Mouse (Mus musculus): ENCODE data around the gene Sema6d. TPM values are rescaled to one million over a fixed set of nuclear protein-coding genes. Genes with fewer than 3 reads are reported as not detected.

Sema6d gene
- polyA plus RNA-seq, 1 experiment from 2014 or later, result 16.0 TPM

- Histone ChIP-seq H3K27ac (ENCODE audit: low read length) (0 out of 2 replicates have a peak overlapping the region, but pooled peaks have one; percentile 15), H3K4me2 (replicated peaks; ENCODE audit: low read depth, low read length) (no peak overlapping the region), H3K36me3 (ENCODE audit: control insufficient read depth, insufficient read depth, low read length) (no peaks in the 10 kb centered on the region), H3K9me3 (ENCODE audit: control insufficient read depth, low read depth, low read length) (no peaks in the 10 kb centered on the region), H3K9ac (replicated peaks; ENCODE audit: low read depth, low read length) (no peak overlapping the region), H3K4me3 (ENCODE audit: low read depth, low read length) (no peak overlapping the region), H3K27me3 (ENCODE audit: control insufficient read depth, insufficient read depth, low read length) (no peaks in the 10 kb centered on the region), H3K4me1 (ENCODE audit: control insufficient read depth, insufficient read depth, low read length) (peaks cover 11% of the 10 kb centered on the region; the same call in 1 of the 2 replicates)
- WGBS, result 31% methylated on average over 3 of the region's 3 CpGs
- ATAC-seq (ENCODE audit: insufficient number of reproducible peaks, insufficient read depth, low FRiP score, low read depth), result no peak
These were observed 371.6 kb downstream of the Sema6d start for GRCm38 (mm10) chr2:124461378-124461851.

GRCm38 (mm10) chr2:124465004-124465946 lies 375.5 kb downstream of the Sema6d start:
- WGBS, result 70% methylated on average over 8 of the region's 8 CpGs
- no peaks in the 10 kb centered on the region for H3K9me3 ChIP-seq (ENCODE audit: control insufficient read depth, low read depth, low read length)
- H3K36me3 ChIP-seq (ENCODE audit: control insufficient read depth, insufficient read depth, low read length), result no peaks in the 10 kb centered on the region
- no peak overlapping the region for H3K27ac ChIP-seq (ENCODE audit: low read length)
- no peak overlapping the region for H3K9ac ChIP-seq (replicated peaks; ENCODE audit: low read depth, low read length)
- H3K27me3 ChIP-seq (ENCODE audit: control insufficient read depth, insufficient read depth, low read length), result no peaks in the 10 kb centered on the region
- ATAC-seq (ENCODE audit: insufficient number of reproducible peaks, insufficient read depth, low FRiP score, low read depth), result no peak
- H3K4me3 ChIP-seq (ENCODE audit: low read depth, low read length), result no peak overlapping the region
- H3K4me1 ChIP-seq (ENCODE audit: control insufficient read depth, insufficient read depth, low read length), result peaks cover 19% of the 10 kb centered on the region
- no peak overlapping the region for H3K4me2 ChIP-seq (replicated peaks; ENCODE audit: low read depth, low read length)

GRCm38 (mm10) chr2:124467429-124467828 lies 377.7 kb downstream of the Sema6d start:
- Histone ChIP-seq H3K9ac (replicated peaks; ENCODE audit: low read depth, low read length) (no peak overlapping the region), H3K27ac (ENCODE audit: low read length) (peak overlapping the region; percentile 74), H3K4me1 (ENCODE audit: control insufficient read depth, insufficient read depth, low read length) (peaks cover 14% of the 10 kb centered on the region), H3K4me3 (ENCODE audit: low read depth, low read length) (no peak overlapping the region), H3K36me3 (ENCODE audit: control insufficient read depth, insufficient read depth, low read length) (no peaks in the 10 kb centered on the region), H3K27me3 (ENCODE audit: control insufficient read depth, insufficient read depth, low read length) (no peaks in the 10 kb centered on the region), H3K9me3 (ENCODE audit: control insufficient read depth, low read depth, low read length) (no peaks in the 10 kb centered on the region), H3K4me2 (replicated peaks; ENCODE audit: low read depth, low read length) (no peak overlapping the region)
- WGBS, result 45% methylated on average over 1 of the region's 1 CpGs
- peak; percentile 64; the same call in 1 of the 2 replicates for ATAC-seq (ENCODE audit: insufficient number of reproducible peaks, insufficient read depth, low FRiP score, low read depth)

GRCm38 (mm10) chr2:124470346-124471042 lies 380.7 kb downstream of the Sema6d start:
- H3K4me2 ChIP-seq (replicated peaks; ENCODE audit: low read depth, low read length), result no peak overlapping the region
- 48% methylated on average over 10 of the region's 10 CpGs for WGBS
- no peak; the same call in 1 of the 2 replicates for ATAC-seq (ENCODE audit: insufficient number of reproducible peaks, insufficient read depth, low FRiP score, low read depth)
- H3K27me3 ChIP-seq (ENCODE audit: control insufficient read depth, insufficient read depth, low read length), result no peaks in the 10 kb centered on the region
- H3K27ac ChIP-seq (ENCODE audit: low read length), result no peak overlapping the region
- no peak overlapping the region for H3K9ac ChIP-seq (replicated peaks; ENCODE audit: low read depth, low read length)
- no peak overlapping the region for H3K4me3 ChIP-seq (ENCODE audit: low read depth, low read length)
- peaks cover 19% of the 10 kb centered on the region for H3K4me1 ChIP-seq (ENCODE audit: control insufficient read depth, insufficient read depth, low read length)
- H3K36me3 ChIP-seq (ENCODE audit: control insufficient read depth, insufficient read depth, low read length), result no peaks in the 10 kb centered on the region
- no peaks in the 10 kb centered on the region for H3K9me3 ChIP-seq (ENCODE audit: control insufficient read depth, low read depth, low read length)

DNA sequence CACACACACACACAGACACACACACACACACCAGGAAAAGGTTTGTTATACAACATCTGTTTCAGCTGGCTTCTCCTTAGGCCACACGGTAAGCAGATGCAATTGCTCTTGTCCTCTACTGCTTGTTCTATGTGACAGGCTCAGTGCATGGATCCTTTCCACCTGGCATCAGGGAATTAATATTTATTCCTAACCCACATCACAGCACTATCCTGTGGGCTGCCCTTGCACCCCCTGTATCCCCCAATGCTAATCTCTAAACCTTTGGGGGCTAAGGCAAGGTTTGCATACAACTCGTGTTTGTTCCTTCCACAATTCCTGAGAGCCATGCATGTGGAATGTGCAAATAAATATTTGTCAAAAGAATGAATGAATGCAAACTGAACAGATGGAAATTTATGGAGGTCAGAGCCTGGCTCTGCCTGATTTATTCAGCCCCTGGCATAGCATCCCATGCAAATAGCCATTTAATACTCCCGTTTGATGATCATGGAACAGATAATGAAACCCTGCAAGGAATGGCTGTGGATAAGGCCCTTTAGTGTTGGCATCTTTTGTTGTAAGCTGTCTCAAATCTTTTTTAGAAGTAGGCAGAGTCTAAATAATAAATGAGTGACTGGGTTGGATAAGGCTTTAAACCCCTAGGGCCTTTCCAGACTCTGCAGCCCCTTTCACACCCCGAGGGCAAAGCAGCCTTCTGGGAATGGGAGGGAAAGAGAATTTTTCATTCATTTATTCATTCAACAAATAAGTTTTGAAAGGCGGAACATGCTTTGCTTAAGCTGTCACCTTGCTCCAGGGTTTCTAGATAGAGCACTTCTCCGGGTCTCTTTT lies 383.1 kb downstream of the Sema6d start:
- no peak for ATAC-seq (ENCODE audit: insufficient number of reproducible peaks, insufficient read depth, low FRiP score, low read depth)
- H3K27ac ChIP-seq (ENCODE audit: low read length), result no peak overlapping the region
- H3K9me3 ChIP-seq (ENCODE audit: control insufficient read depth, low read depth, low read length), result no peaks in the 10 kb centered on the region
- H3K27me3 ChIP-seq (ENCODE audit: control insufficient read depth, insufficient read depth, low read length), result no peaks in the 10 kb centered on the region
- H3K4me2 ChIP-seq (replicated peaks; ENCODE audit: low read depth, low read length), result no peak overlapping the region
- H3K4me1 ChIP-seq (ENCODE audit: control insufficient read depth, insufficient read depth, low read length), result peaks cover 11% of the 10 kb centered on the region
- H3K4me3 ChIP-seq (ENCODE audit: low read depth, low read length), result no peak overlapping the region
- H3K36me3 ChIP-seq (ENCODE audit: control insufficient read depth, insufficient read depth, low read length), result no peaks in the 10 kb centered on the region
- H3K9ac ChIP-seq (replicated peaks; ENCODE audit: low read depth, low read length), result no peak overlapping the region
- 46% methylated on average over 6 of the region's 6 CpGs for WGBS

GRCm38 (mm10) chr2:124477904-124478303 lies 388.1 kb downstream of the Sema6d start:
- H3K4me3 ChIP-seq (ENCODE audit: low read depth, low read length), result no peak overlapping the region
- H3K27ac ChIP-seq (ENCODE audit: low read length), result no peak overlapping the region
- ATAC-seq (ENCODE audit: insufficient number of reproducible peaks, insufficient read depth, low FRiP score, low read depth), result no peak
- no peak overlapping the region for H3K9ac ChIP-seq (replicated peaks; ENCODE audit: low read depth, low read length)
- no peak overlapping the region for H3K4me2 ChIP-seq (replicated peaks; ENCODE audit: low read depth, low read length)
- H3K4me1 ChIP-seq (ENCODE audit: control insufficient read depth, insufficient read depth, low read length), result 0 out of 2 replicates have a peak, but pooled peaks cover 2% of the 10 kb centered on the region
- H3K36me3 ChIP-seq (ENCODE audit: control insufficient read depth, insufficient read depth, low read length), result no peaks in the 10 kb centered on the region
- H3K27me3 ChIP-seq (ENCODE audit: control insufficient read depth, insufficient read depth, low read length), result no peaks in the 10 kb centered on the region
- H3K9me3 ChIP-seq (ENCODE audit: control insufficient read depth, low read depth, low read length), result no peaks in the 10 kb centered on the region

- H3K27ac ChIP-seq (ENCODE audit: low read length), result no peak overlapping the region
- H3K36me3 ChIP-seq (ENCODE audit: control insufficient read depth, insufficient read depth, low read length), result no peaks in the 10 kb centered on the region
- H3K27me3 ChIP-seq (ENCODE audit: control insufficient read depth, insufficient read depth, low read length), result no peaks in the 10 kb centered on the region
- WGBS, result 71% methylated on average over 4 of the region's 4 CpGs
- H3K4me3 ChIP-seq (ENCODE audit: low read depth, low read length), result no peak overlapping the region
- no peak overlapping the region for H3K9ac ChIP-seq (replicated peaks; ENCODE audit: low read depth, low read length)
- H3K4me2 ChIP-seq (replicated peaks; ENCODE audit: low read depth, low read length), result no peak overlapping the region
- H3K9me3 ChIP-seq (ENCODE audit: control insufficient read depth, low read depth, low read length), result no peaks in the 10 kb centered on the region
- ATAC-seq (ENCODE audit: insufficient number of reproducible peaks, insufficient read depth, low FRiP score, low read depth), result no peak
- no peaks in the 10 kb centered on the region for H3K4me1 ChIP-seq (ENCODE audit: control insufficient read depth, insufficient read depth, low read length)
These were observed 388.8 kb downstream of the Sema6d start for GRCm38 (mm10) chr2:124478526-124478925.

GRCm38 (mm10) chr2:124485761-124486160 lies 396.0 kb downstream of the Sema6d start:
- Histone ChIP-seq H3K4me2 (replicated peaks; ENCODE audit: low read depth, low read length) (no peak overlapping the region), H3K36me3 (ENCODE audit: control insufficient read depth, insufficient read depth, low read length) (no peaks in the 10 kb centered on the region), H3K27me3 (ENCODE audit: control insufficient read depth, insufficient read depth, low read length) (no peaks in the 10 kb centered on the region), H3K4me1 (ENCODE audit: control insufficient read depth, insufficient read depth, low read length) (0 out of 2 replicates have a peak, but pooled peaks cover 2% of the 10 kb centered on the region), H3K4me3 (ENCODE audit: low read depth, low read length) (no peak overlapping the region), H3K9ac (replicated peaks; ENCODE audit: low read depth, low read length) (no peak overlapping the region), H3K27ac (ENCODE audit: low read length) (no peak overlapping the region), H3K9me3 (ENCODE audit: control insufficient read depth, low read depth, low read length) (no peaks in the 10 kb centered on the region)
- WGBS, result 93% methylated on average over 1 of the region's 1 CpGs
- no peak for ATAC-seq (ENCODE audit: insufficient number of reproducible peaks, insufficient read depth, low FRiP score, low read depth)
